Mouse (Mus musculus) hindbrain, embryonic 16.5 days (tissue): ENCODE data around the gene B3gnt9. TPM values are rescaled to one million over a fixed set of nuclear protein-coding genes. Genes with fewer than 3 reads are reported as not detected.

Experiments used
- ATAC-seq: fragments of 200-750 bp; cut with Nextera tagmentation; 2 replicates; pipeline ENCODE4 v1.8.0; 2017; ENCODE audit warnings: moderate TSS enrichment, moderate library complexity
- H3K27ac ChIP-seq: fragments of 300-500 bp; sonication (generic); 2 replicates; pipeline ENCODE4 v1.5.1; 2014; ENCODE audit warnings: low read depth, mild to moderate bottlenecking, control low read depth, low read length, moderate library complexity
- H3K27me3 ChIP-seq: fragments of 300-500 bp; sonication (generic); replicated peaks from 2 replicates; pipeline ENCODE4 v1.6.1; 2014; ENCODE audit warnings: low read length; ENCODE audit not compliant: control insufficient read depth, insufficient read depth
- H3K36me3 ChIP-seq: fragments of 300-500 bp; sonication (generic); 2 replicates; pipeline ENCODE4 v1.6.1; 2014; ENCODE audit warnings: mild to moderate bottlenecking, low read length, moderate library complexity, mixed read lengths; ENCODE audit not compliant: control insufficient read depth, insufficient read depth
- H3K4me1 ChIP-seq: fragments of 300-500 bp; sonication (generic); 2 replicates; pipeline ENCODE4 v1.6.1; 2014; ENCODE audit warnings: low read depth, low read length; ENCODE audit not compliant: control insufficient read depth, insufficient read depth
- H3K4me2 ChIP-seq: fragments of 300-500 bp; sonication (generic); 2 replicates; pipeline ENCODE4 v1.6.1; 2014; ENCODE audit warnings: mild to moderate bottlenecking, low read length, control low read depth, moderate library complexity
- H3K4me3 ChIP-seq: fragments of 300-500 bp; sonication (generic); 2 replicates; pipeline ENCODE4 v1.5.1; 2014; ENCODE audit warnings: mild to moderate bottlenecking, low read length, control low read depth, moderate library complexity
- H3K9ac ChIP-seq: fragments of 300-500 bp; sonication (generic); 2 replicates; pipeline ENCODE4 v1.6.1; 2014; ENCODE audit warnings: low read depth, mild to moderate bottlenecking, control low read depth, low read length, moderate library complexity
- H3K9me3 ChIP-seq: fragments of 300-500 bp; sonication (generic); 2 replicates; pipeline ENCODE4 v1.6.1; 2014; ENCODE audit warnings: mild to moderate bottlenecking, low read length, moderate library complexity; ENCODE audit not compliant: control insufficient read depth
- WGBS: fragments of 180-500 bp; shearing (Covaris S2); extraction: QIAGEN DNeasy Blood & Tissue Kit; methylation state at CpG from one replicate; pipeline ENCODE4 v1.1.7; 2014; 5-methylcytosine and 5-hydroxymethylcytosine counted together
- polyA plus RNA-seq: library from polyadenylated mRNA; unstranded; fragments of >200 nt; fragmentation: Nextera tagmentation; extraction: Ambion mirVana; gene quantifications from 2 replicates; pipeline ENCODE4 v1.2.1, GENCODE M21; 2015

B3gnt9 gene
- polyA plus RNA-seq, 1 experiment from 2014 or later = 12.4 TPM

DNA sequence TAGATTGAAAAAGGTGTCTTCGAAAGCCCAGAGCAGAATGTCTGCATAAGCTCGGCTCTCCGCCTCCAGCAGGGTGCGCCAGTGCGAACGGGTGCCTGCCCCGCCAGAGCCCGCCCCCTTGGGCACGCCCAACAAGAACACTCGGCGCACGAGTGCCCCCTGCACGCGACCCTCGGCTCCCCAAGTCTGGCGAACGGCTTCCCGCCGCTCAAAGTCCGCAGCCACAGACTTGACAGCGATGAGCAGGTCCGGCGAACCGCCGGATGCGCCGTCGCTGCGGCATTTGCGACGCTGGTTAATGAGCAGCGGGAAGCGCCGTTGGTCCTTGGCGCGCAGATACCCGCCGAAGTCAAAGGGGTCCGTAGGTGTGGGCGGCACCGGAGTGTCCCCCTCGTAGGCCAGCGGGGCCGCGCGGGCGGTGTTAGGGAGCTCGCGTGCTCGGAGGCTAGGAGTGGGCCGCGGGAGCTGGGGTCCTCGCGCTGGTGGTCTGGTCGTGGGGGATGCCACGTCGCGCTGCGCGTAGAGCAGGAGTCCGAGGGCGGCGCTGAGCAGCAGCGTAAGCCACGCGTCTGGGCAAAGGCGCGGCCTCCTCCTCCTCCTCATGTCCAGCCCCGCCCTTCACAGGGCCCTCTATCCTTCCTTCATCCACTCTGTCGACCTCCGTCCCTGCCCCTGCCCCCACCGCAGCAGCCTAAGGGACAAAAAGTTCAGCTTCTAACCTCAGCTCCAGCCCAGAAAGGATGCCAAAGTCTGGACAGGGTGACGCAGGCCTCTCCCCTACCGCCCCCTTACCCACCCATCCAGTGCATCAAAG lies 594 bp downstream of the B3gnt9 start:
- ATAC-seq = peak; percentile 81
- Histone ChIP-seq H3K9ac (peak overlapping the region; percentile 76), H3K4me3 (peak overlapping the region; percentile 61), H3K4me2 (peak overlapping the region; percentile 95), H3K9me3 (no peaks in the 10 kb centered on the region), H3K27me3 (peaks cover 21% of the 10 kb centered on the region), H3K4me1 (peaks cover 18% of the 10 kb centered on the region), H3K36me3 (peaks cover 8% of the 10 kb centered on the region), H3K27ac (peak overlapping the region; percentile 69)
- under 1% methylated on average over 70 of the region's 74 CpGs for WGBS

DNA sequence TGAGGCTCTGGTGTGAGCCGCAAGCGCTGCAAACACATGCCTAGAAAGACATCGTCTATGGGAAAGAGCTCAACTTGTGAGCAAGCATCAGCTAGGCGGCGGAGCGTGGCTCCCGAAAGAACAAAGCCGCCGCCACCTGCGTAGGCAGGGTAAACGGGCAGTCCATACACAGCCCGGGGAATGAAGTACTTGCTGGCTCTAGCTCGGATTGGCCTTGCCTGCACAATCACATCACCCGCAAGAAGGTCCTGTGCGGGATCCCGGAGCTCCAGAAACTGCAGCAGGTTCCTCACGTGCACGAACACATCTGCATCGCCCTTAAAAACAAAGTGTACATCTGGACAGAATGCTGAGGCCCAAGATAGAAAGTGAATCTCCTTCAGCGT lies 1.2 kb downstream of the B3gnt9 start:
- H3K9ac ChIP-seq = peak overlapping the region; percentile 76; the same call in 1 of the 2 replicates
- peaks cover 12% of the 10 kb centered on the region for H3K4me1 ChIP-seq
- peak overlapping the region; percentile 95 for H3K4me2 ChIP-seq
- 31% methylated on average over 20 of the region's 20 CpGs for WGBS
- peak overlapping the region; percentile 61 for H3K4me3 ChIP-seq
- H3K27me3 ChIP-seq = peaks cover 17% of the 10 kb centered on the region
- peaks cover 12% of the 10 kb centered on the region for H3K36me3 ChIP-seq
- H3K27ac ChIP-seq = no peak overlapping the region
- peak; percentile 25; the same call in 1 of the 2 replicates for ATAC-seq
- H3K9me3 ChIP-seq = no peaks in the 10 kb centered on the region

- Histone ChIP-seq H3K4me2 (no peak overlapping the region), H3K27ac (no peak overlapping the region), H3K4me3 (no peak overlapping the region), H3K9ac (no peak overlapping the region), H3K4me1 (peaks cover 9% of the 10 kb centered on the region), H3K36me3 (peaks cover 14% of the 10 kb centered on the region), H3K27me3 (peaks cover 9% of the 10 kb centered on the region), H3K9me3 (no peaks in the 10 kb centered on the region)
- 93% methylated on average over 10 of the region's 10 CpGs for WGBS
- no peak for ATAC-seq
These were observed 2.0 kb downstream of the B3gnt9 start for GRCm38 (mm10) chr8:105252680-105253537.

DNA sequence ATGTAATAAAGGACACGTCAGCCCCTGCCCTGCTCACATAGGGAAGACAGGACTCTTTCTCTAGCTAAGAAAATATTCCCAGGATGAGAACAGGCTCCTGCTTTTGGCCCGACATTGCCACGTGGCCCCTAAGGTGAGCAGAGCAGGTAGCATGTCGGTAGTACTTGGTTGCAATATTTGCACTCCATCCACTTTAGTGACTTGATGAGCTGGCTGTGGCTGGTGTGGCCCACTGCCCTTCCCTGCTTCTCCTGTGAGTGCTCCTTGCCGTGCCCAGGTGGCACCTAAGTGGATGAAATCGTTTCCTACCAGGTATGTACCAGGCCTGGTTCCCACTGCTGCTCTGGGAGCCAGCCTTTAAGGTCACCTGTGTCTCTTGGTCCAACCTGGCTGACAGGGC lies 3.0 kb downstream of the B3gnt9 start:
- WGBS = 92% methylated on average over 6 of the region's 6 CpGs
- Histone ChIP-seq H3K4me3 (no peak overlapping the region), H3K4me1 (peaks cover 9% of the 10 kb centered on the region), H3K9me3 (no peaks in the 10 kb centered on the region), H3K9ac (no peak overlapping the region), H3K36me3 (peaks cover 14% of the 10 kb centered on the region), H3K27me3 (0 out of 2 replicates have a peak, but pooled peaks cover 3% of the 10 kb centered on the region), H3K27ac (no peak overlapping the region), H3K4me2 (no peak overlapping the region)
- ATAC-seq = no peak

GRCm38 (mm10) chr8:105241016-105241415 lies 13.9 kb downstream of the B3gnt9 start:
- Histone ChIP-seq H3K4me1 (no peaks in the 10 kb centered on the region), H3K27me3 (no peaks in the 10 kb centered on the region), H3K9me3 (no peaks in the 10 kb centered on the region), H3K4me2 (no peak overlapping the region), H3K36me3 (peaks cover 21% of the 10 kb centered on the region), H3K27ac (no peak overlapping the region), H3K4me3 (no peak overlapping the region), H3K9ac (no peak overlapping the region)
- 97% methylated on average over 7 of the region's 7 CpGs for WGBS
- no peak for ATAC-seq

DNA sequence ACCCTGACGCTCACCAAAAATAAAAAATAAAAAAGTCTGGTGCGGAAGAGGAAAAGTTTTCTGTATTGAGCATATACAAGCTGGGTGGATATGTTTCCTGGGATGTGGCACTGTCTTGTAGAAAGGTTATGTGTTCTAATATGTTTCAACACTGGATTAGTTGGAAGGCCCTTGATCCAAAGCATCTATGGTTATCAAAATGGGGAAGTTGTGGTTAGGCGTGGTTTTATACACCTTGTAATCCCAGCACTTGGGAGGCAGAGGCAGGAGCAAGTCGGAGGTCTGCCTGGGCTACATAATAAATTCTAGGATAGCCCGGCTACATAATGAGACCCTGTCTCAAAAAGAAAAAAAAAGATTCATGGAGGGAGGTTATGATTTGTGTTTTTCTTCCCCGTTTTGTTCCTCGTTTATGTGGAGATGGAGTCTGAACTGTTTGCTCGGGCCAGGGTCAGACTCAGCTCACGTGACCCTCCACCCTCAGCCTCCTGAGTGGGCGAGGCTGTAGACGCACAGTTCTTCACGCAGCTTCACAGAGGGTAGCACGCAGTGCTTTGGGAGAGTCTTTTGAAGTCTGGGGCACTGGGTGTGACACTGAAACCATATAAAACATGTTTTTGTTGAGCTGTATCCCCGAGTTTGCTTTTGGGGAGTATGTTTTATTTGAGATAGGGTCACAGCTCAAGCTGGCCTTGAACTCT lies 17.4 kb downstream of the B3gnt9 start:
- no peak for ATAC-seq
- no peak overlapping the region for H3K9ac ChIP-seq
- no peak overlapping the region for H3K4me3 ChIP-seq
- WGBS = 93% methylated on average over 14 of the region's 14 CpGs
- H3K36me3 ChIP-seq = peaks cover 24% of the 10 kb centered on the region
- no peak overlapping the region for H3K27ac ChIP-seq
- H3K9me3 ChIP-seq = no peaks in the 10 kb centered on the region
- no peaks in the 10 kb centered on the region for H3K4me1 ChIP-seq
- H3K4me2 ChIP-seq = no peak overlapping the region
- H3K27me3 ChIP-seq = no peaks in the 10 kb centered on the region

- Histone ChIP-seq H3K4me2 (no peak overlapping the region), H3K9me3 (no peaks in the 10 kb centered on the region), H3K36me3 (peaks cover 15% of the 10 kb centered on the region), H3K4me1 (no peaks in the 10 kb centered on the region), H3K4me3 (no peak overlapping the region), H3K27me3 (no peaks in the 10 kb centered on the region), H3K9ac (no peak overlapping the region), H3K27ac (no peak overlapping the region)
- 90% methylated on average over 1 of the region's 1 CpGs for WGBS
- ATAC-seq = no peak
These were observed 19.7 kb downstream of the B3gnt9 start for GRCm38 (mm10) chr8:105235206-105235605.

DNA sequence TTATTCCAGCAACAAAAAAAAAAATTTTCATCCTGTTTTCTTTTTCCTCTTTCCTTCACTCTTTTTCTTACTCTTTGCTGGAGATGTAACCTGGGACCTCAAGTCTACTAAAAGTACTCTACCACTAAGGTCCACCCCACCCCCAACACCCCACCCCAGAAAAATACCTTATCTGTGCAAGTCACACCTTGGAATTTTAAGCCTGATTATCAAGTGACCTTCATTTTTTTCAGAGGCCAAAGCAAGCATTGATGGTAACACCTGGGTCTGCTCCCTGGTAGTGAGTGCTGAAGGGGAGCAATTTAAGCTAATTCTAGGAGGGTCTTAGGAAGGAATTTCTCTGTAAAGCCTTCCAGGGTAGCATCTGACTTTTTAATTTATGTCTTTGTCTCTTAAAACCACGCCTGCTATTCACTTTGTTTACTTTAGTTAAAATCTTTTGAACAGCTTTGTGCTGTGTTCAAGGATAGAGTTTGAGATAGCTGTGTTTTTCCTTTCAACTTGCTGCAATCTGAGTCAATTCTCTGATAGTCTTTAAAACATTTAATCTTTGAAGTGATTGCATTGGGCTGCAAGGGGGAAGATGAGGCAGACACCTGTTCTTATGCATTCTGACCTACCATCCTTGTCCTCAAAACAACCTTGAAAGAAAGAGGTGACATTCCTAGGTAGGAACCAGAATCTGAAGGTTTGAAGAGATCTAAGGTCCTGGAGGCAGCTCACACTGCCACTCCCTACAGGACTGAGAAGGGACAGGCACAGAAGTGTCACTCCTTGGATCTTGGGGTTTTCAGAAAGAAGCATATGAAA lies 21.6 kb downstream of the B3gnt9 start:
- H3K4me3 ChIP-seq = no peak overlapping the region
- no peak for ATAC-seq
- 0 out of 2 replicates have a peak, but pooled peaks cover 6% of the 10 kb centered on the region for H3K36me3 ChIP-seq
- no peak overlapping the region for H3K4me2 ChIP-seq
- 71% methylated on average over 1 of the region's 1 CpGs for WGBS
- no peak overlapping the region for H3K9ac ChIP-seq
- no peaks in the 10 kb centered on the region for H3K9me3 ChIP-seq
- H3K4me1 ChIP-seq = no peaks in the 10 kb centered on the region
- no peak overlapping the region for H3K27ac ChIP-seq
- H3K27me3 ChIP-seq = no peaks in the 10 kb centered on the region
